Mouse (Mus musculus): Measurements from ENCODE around the gene Prkcz.

- TF ChIP-seq CTCF (IDR thresholded peaks at IDR 0.05; ENCODE audit: low read depth) (no peak), EP300 (optimal IDR thresholded peaks at IDR 0.05) (no peak)
Observed at GRCm38 (mm10) chr4:155245770-155246492, 115.2 kb downstream of the Prkcz start.
